Mouse (Mus musculus) CH12.LX (cell line): ENCODE results near the gene Slc12a4.

Experiments
- CHD2 ChIP-seq: IDR thresholded peaks from 2 replicates; pipeline ENCODE4 v1.6.1; 2011; ENCODE audit warnings: low read length, improper control_type of control experiment
- CTCF ChIP-seq, 2 experiments: IDR thresholded peaks in 1 of 2; conservative IDR thresholded peaks in 1 of 2; 2 replicates each; pipeline ENCODE4 v1.5.1; 2011 to 2012; ENCODE audit warnings: low read depth in 2 of 2, low read length in 2 of 2, improper control_type of control experiment in 1 of 2, inconsistent platforms in 1 of 2, mild to moderate bottlenecking in 1 of 2, moderate library complexity in 1 of 2
- EP300 ChIP-seq: IDR thresholded peaks from 2 replicates; pipeline ENCODE4 v1.6.1; 2011; ENCODE audit warnings: low read length, improper control_type of control experiment
- GABPA ChIP-seq: IDR thresholded peaks from 2 replicates; pipeline ENCODE4 v1.6.1; 2012; ENCODE audit warnings: low read depth, low read length, improper control_type of control experiment, inconsistent platforms; ENCODE audit not compliant: insufficient replicate concordance
- JUN ChIP-seq: IDR thresholded peaks from 2 replicates; pipeline ENCODE4 v1.6.1; 2011; ENCODE audit warnings: low read depth, mild to moderate bottlenecking, low read length, improper control_type of control experiment, moderate library complexity; ENCODE audit not compliant: insufficient read depth
- KAT2A ChIP-seq: IDR thresholded peaks from 2 replicates; pipeline ENCODE4 v1.6.1; 2012; ENCODE audit warnings: low read length, improper control_type of control experiment, inconsistent platforms; ENCODE audit not compliant: insufficient replicate concordance
- MAFK ChIP-seq: IDR thresholded peaks from 2 replicates; pipeline ENCODE4 v1.6.1; 2011; ENCODE audit warnings: low read length, improper control_type of control experiment; ENCODE audit not compliant: insufficient replicate concordance
- NELFE ChIP-seq: IDR thresholded peaks from 2 replicates; pipeline ENCODE4 v1.6.1; 2011; ENCODE audit warnings: low read depth, low read length, improper control_type of control experiment
- POLR2A ChIP-seq: IDR thresholded peaks from 2 replicates; pipeline ENCODE4 v1.6.1; 2011; ENCODE audit warnings: low read depth, mild to moderate bottlenecking, improper control_type of control experiment, low read length
- UBTF ChIP-seq: IDR thresholded peaks from 2 replicates; pipeline ENCODE4 v1.6.1; 2012; ENCODE audit warnings: low read depth, mild to moderate bottlenecking, inconsistent platforms, low read length, improper control_type of control experiment, moderate library complexity

DNA sequence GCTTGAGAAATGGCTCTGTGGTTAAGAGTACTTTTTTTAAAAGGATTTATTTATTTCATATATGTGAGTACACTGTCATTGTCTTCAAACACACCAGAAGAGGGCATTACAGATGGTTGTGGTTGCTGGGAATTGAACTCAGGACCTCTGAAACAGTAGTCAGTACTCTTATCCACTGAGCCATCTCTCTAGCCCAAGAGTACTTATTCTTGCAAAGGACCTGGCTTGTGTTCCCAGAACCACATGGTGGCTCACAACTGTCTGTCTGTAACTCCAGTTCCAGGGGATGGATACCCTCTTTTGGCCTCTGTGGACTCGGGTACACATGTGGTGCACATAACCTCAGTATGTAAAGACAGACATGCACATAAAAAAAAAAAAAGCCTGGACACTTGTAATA is 3.5 kb upstream of the Slc12a4 start:
- TF ChIP-seq NELFE = no peak
- no peak for TF ChIP-seq GABPA
- no peak for TF ChIP-seq POLR2A
- TF ChIP-seq CHD2 = no peak
- TF ChIP-seq EP300 = no peak
- TF ChIP-seq CTCF (conservative IDR thresholded peaks at IDR 0.05 in 1 of 2, IDR thresholded peaks at IDR 0.05 in 1 of 2; ENCODE audit: low read depth in 2 of 2, low read length in 2 of 2) = no peak
- TF ChIP-seq JUN = no peak
- TF ChIP-seq UBTF = no peak
- TF ChIP-seq MAFK = no peak
- no peak for TF ChIP-seq KAT2A
